Mouse (Mus musculus): ENCODE data around the gene Gm42417.
"Not testable (repeated sequence)": the region's sequence is repeated elsewhere in the genome, so short reads cannot be mapped to it uniquely, and the experiment has no call there.

Gm42417 gene

GRCm38 (mm10) chr1:36545382-36545781, 6.2 kb upstream of the Gm42417 start:
- peak; percentile 39 for DNase-seq (ENCODE audit: low read depth)

- no peak for DNase-seq (ENCODE audit: low read depth)
Observed at GRCm38 (mm10) chr1:36542925-36543324, 3.7 kb upstream of the Gm42417 start.

- no peak for DNase-seq (ENCODE audit: low read depth)
Observed at GRCm38 (mm10) chr1:36541844-36542243, 2.6 kb upstream of the Gm42417 start.

- no peak for DNase-seq (ENCODE audit: low read depth)
Observed at GRCm38 (mm10) chr1:36540807-36541206, 1.6 kb upstream of the Gm42417 start.

GRCm38 (mm10) chr1:36540132-36540531, 903 bp upstream of the Gm42417 start:
- DNase-seq (ENCODE audit: low read depth): no peak

- DNase-seq (ENCODE audit: low read depth): no peak
Observed at GRCm38 (mm10) chr1:36538727-36539126, 502 bp downstream of the Gm42417 start.

- DNase-seq (ENCODE audit: low read depth): not testable (repeated sequence)
Observed at GRCm38 (mm10) chr1:36536783-36537182, 2.4 kb downstream of the Gm42417 start, which contains the start of gene Ankrd23. Ankrd23 (minus strand) TSS chr1:36536883.

GRCm38 (mm10) chr1:36536397-36536728, 2.9 kb downstream of the Gm42417 start:
- no peak for DNase-seq (ENCODE audit: low read depth)

GRCm38 (mm10) chr1:36535477-36536396, 3.5 kb downstream of the Gm42417 start:
- DNase-seq (ENCODE audit: low read depth): no peak

- DNase-seq (ENCODE audit: low read depth): peak; percentile 15
Observed at GRCm38 (mm10) chr1:36534595-36535058, 4.6 kb downstream of the Gm42417 start.

GRCm38 (mm10) chr1:36533546-36533945, 5.7 kb downstream of the Gm42417 start:
- DNase-seq (ENCODE audit: low read depth): no peak

GRCm38 (mm10) chr1:36531461-36531860, 7.8 kb downstream of the Gm42417 start:
- no peak for DNase-seq (ENCODE audit: low read depth)

GRCm38 (mm10) chr1:36530962-36531361, 8.3 kb downstream of the Gm42417 start:
- DNase-seq (ENCODE audit: low read depth): no peak

- DNase-seq (ENCODE audit: low read depth): no peak
Observed at GRCm38 (mm10) chr1:36530485-36530884, 8.7 kb downstream of the Gm42417 start.

- DNase-seq (ENCODE audit: low read depth): no peak
Observed at GRCm38 (mm10) chr1:36529875-36530274, 9.4 kb downstream of the Gm42417 start.

GRCm38 (mm10) chr1:36529274-36529673, 10.0 kb downstream of the Gm42417 start:
- no peak for DNase-seq (ENCODE audit: low read depth)

- DNase-seq (ENCODE audit: low read depth): no peak
Observed at GRCm38 (mm10) chr1:36528351-36528750, 10.9 kb downstream of the Gm42417 start.

GRCm38 (mm10) chr1:36526903-36527302, 12.3 kb downstream of the Gm42417 start:
- DNase-seq (ENCODE audit: low read depth): no peak

- DNase-seq (ENCODE audit: low read depth): no peak
Observed at GRCm38 (mm10) chr1:36525774-36526173, 13.5 kb downstream of the Gm42417 start.

- no peak for DNase-seq (ENCODE audit: low read depth)
Observed at GRCm38 (mm10) chr1:36524058-36524457, 15.2 kb downstream of the Gm42417 start.

- DNase-seq (ENCODE audit: low read depth): no peak
Observed at GRCm38 (mm10) chr1:36523332-36524013, 15.8 kb downstream of the Gm42417 start.

GRCm38 (mm10) chr1:36522210-36522609, 17.0 kb downstream of the Gm42417 start:
- no peak for DNase-seq (ENCODE audit: low read depth)

- DNase-seq (ENCODE audit: low read depth): no peak
Observed at GRCm38 (mm10) chr1:36519626-36520025, 19.6 kb downstream of the Gm42417 start.
